25 mouse cellular contexts compared by ENCODE assay signal in the genomic region with DNA sequence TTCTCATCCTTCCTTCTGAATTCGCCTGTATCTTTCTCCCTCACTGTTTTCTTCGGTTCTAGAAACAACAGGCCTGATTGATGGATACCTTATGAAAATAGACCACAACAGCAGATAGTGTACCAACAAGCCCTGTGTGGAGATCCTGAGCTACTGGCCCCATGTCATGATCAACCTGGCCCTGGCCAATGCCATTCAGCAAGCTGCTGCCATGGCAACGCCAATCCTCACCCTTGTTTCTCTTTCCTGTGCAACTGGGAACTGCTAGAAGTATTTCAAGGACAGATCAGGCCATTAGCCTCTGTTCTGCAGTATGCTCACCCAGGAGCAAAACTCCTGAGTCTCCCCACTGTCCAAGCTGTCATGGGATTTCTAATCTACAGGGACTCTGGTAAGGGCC.
DNase-seq lines count a peak whose midpoint lies in the region; ATAC-seq and TF ChIP-seq lines count a peak whose summit lies in the region.
"Had no signal": no experiment of that assay in that cellular context is flagged by ENCODE, and none has a peak within 500 bp of the region (broad histone marks: within the 10 kb centered on the region; RNA-seq: fewer than 3 reads in every experiment).

No protein-coding gene starts in this region.

- H3K36me3 ChIP-seq in embryonic facial prominence, embryonic 12.5 days = no peaks in the 10 kb centered on the region
- no peaks in the 10 kb centered on the region for H3K36me3 ChIP-seq in embryonic facial prominence, embryonic 10.5 days (replicated peaks)
- H3K36me3 ChIP-seq in hindbrain, postnatal 0 days (ENCODE audit: insufficient read depth, low read length) = no peaks in the 10 kb centered on the region
- no peaks in the 10 kb centered on the region for H3K36me3 ChIP-seq in hindbrain, embryonic 12.5 days
- H3K36me3 ChIP-seq: embryonic facial prominence, embryonic 15.5 days; heart, embryonic 13.5 days; intestine, embryonic 15.5 days; limb, embryonic 10.5 days had no signal

- no peak for TF ChIP-seq CTCF in hindbrain, postnatal 0 days (IDR thresholded peaks at IDR 0.05; ENCODE audit: low read depth)

- 79% methylated on average over 3 of the region's 3 CpGs for whole genome bisulfite sequencing in embryonic facial prominence, embryonic 12.5 days
- 79% methylated on average over 3 of the region's 3 CpGs for WGBS in embryonic facial prominence, embryonic 10.5 days
- 69% methylated on average over 3 of the region's 3 CpGs for WGBS in hindbrain, postnatal 0 days
- WGBS in hindbrain, embryonic 12.5 days = 69% methylated on average over 3 of the region's 3 CpGs

- no peak overlapping the region for H3K4me2 ChIP-seq in embryonic facial prominence, embryonic 12.5 days (replicated peaks)
- H3K4me2 ChIP-seq in hindbrain, postnatal 0 days (ENCODE audit: low read depth, low read length) = no peak overlapping the region
- no peak overlapping the region for H3K4me2 ChIP-seq in hindbrain, embryonic 12.5 days (replicated peaks)
- H3K4me2 ChIP-seq: embryonic facial prominence, embryonic 15.5 days; heart, embryonic 13.5 days; intestine, embryonic 15.5 days had no signal

- no peak for DNase-seq in embryonic facial prominence, embryonic 10.5 days (ENCODE audit: low spot score)
- peak; percentile 45 for DNase-seq in hindbrain, postnatal 0 days (ENCODE audit: low spot score)
- peak; percentile 45 for DNase-seq in adrenal gland, adult 8-10 months
- peak; percentile 24 for DNase-seq in brain, adult 2 months (ENCODE audit: low read depth, low spot score)
- DNase-seq in right cerebral cortex, postnatal 36 days (ENCODE audit: low spot score in 2 of 2) = no peak
- DNase-seq: cerebellum, adult 8-10 months; heart, adult 18-20 months; heart, postnatal 36 days; kidney, adult 9 months; kidney, postnatal 36 days; liver, postnatal 0 days; lung, postnatal 14 days; retina, postnatal 1 day; spleen, adult 18-20 months; thymus, postnatal 25 days had no signal

- H3K27ac ChIP-seq in embryonic facial prominence, embryonic 12.5 days = 0 out of 2 replicates have a peak overlapping the region, but pooled peaks have one; percentile 5
- no peak overlapping the region for H3K27ac ChIP-seq in embryonic facial prominence, embryonic 10.5 days (replicated peaks)
- H3K27ac ChIP-seq in hindbrain, postnatal 0 days = no peak overlapping the region
- no peak overlapping the region for H3K27ac ChIP-seq in hindbrain, embryonic 12.5 days
- H3K27ac ChIP-seq: embryonic facial prominence, embryonic 15.5 days; heart, embryonic 13.5 days; intestine, embryonic 15.5 days; limb, embryonic 10.5 days had no signal

- no peak overlapping the region for H3K9ac ChIP-seq in embryonic facial prominence, embryonic 12.5 days
- H3K9ac ChIP-seq in hindbrain, postnatal 0 days (replicated peaks; ENCODE audit: low read length) = no peak overlapping the region
- no peak overlapping the region for H3K9ac ChIP-seq in hindbrain, embryonic 12.5 days
- H3K9ac ChIP-seq: embryonic facial prominence, embryonic 15.5 days; heart, embryonic 13.5 days; intestine, embryonic 15.5 days; liver, postnatal 0 days had no signal

- no peaks in the 10 kb centered on the region for H3K4me1 ChIP-seq in embryonic facial prominence, embryonic 12.5 days
- no peaks in the 10 kb centered on the region for H3K4me1 ChIP-seq in embryonic facial prominence, embryonic 10.5 days
- 0 out of 2 replicates have a peak, but pooled peaks cover 5% of the 10 kb centered on the region for H3K4me1 ChIP-seq in hindbrain, postnatal 0 days (ENCODE audit: insufficient read depth, low read length)
- 0 out of 2 replicates have a peak, but pooled peaks cover 3% of the 10 kb centered on the region for H3K4me1 ChIP-seq in hindbrain, embryonic 12.5 days
- H3K4me1 ChIP-seq: embryonic facial prominence, embryonic 15.5 days; heart, embryonic 13.5 days; intestine, embryonic 15.5 days; limb, embryonic 10.5 days had no signal

- ATAC-seq in embryonic facial prominence, embryonic 12.5 days (ENCODE audit: insufficient number of reproducible peaks, insufficient read depth, low FRiP score, low TSS enrichment) = no peak
- no peak for ATAC-seq in hindbrain, postnatal 0 days
- no peak for ATAC-seq in hindbrain, embryonic 12.5 days (ENCODE audit: low FRiP score)
- no peak for ATAC-seq in megakaryocyte progenitor cell, adult 5-6 weeks (replicated peaks; ENCODE audit: poor library complexity)
- ATAC-seq: intestine, embryonic 15.5 days; liver, postnatal 0 days had no signal

- no peak overlapping the region for H3K4me3 ChIP-seq in embryonic facial prominence, embryonic 12.5 days
- no peak overlapping the region for H3K4me3 ChIP-seq in embryonic facial prominence, embryonic 10.5 days
- H3K4me3 ChIP-seq in hindbrain, postnatal 0 days (ENCODE audit: low read length) = no peak overlapping the region
- no peak overlapping the region for H3K4me3 ChIP-seq in hindbrain, embryonic 12.5 days
- H3K4me3 ChIP-seq: embryonic facial prominence, embryonic 15.5 days; heart, embryonic 13.5 days; intestine, embryonic 15.5 days; limb, embryonic 10.5 days; myocyte had no signal

- 0 out of 2 replicates have a peak, but pooled peaks cover 3% of the 10 kb centered on the region for H3K9me3 ChIP-seq in embryonic facial prominence, embryonic 12.5 days
- no peaks in the 10 kb centered on the region for H3K9me3 ChIP-seq in embryonic facial prominence, embryonic 10.5 days
- H3K9me3 ChIP-seq in hindbrain, postnatal 0 days (ENCODE audit: low read length) = no peaks in the 10 kb centered on the region
- H3K9me3 ChIP-seq in hindbrain, embryonic 12.5 days (replicated peaks) = peaks cover 5% of the 10 kb centered on the region; the same call in 1 of the 2 replicates
- H3K9me3 ChIP-seq: embryonic facial prominence, embryonic 15.5 days; intestine, embryonic 15.5 days; limb, embryonic 10.5 days had no signal

- H3K27me3 ChIP-seq in embryonic facial prominence, embryonic 12.5 days = no peaks in the 10 kb centered on the region
- no peaks in the 10 kb centered on the region for H3K27me3 ChIP-seq in embryonic facial prominence, embryonic 10.5 days (replicated peaks; ENCODE audit: low read depth, poor library complexity, severe bottlenecking)
- no peaks in the 10 kb centered on the region for H3K27me3 ChIP-seq in hindbrain, postnatal 0 days (ENCODE audit: insufficient read depth, low read length)
- no peaks in the 10 kb centered on the region for H3K27me3 ChIP-seq in hindbrain, embryonic 12.5 days
- H3K27me3 ChIP-seq: CH12.LX; embryonic facial prominence, embryonic 15.5 days; heart, embryonic 13.5 days; intestine, embryonic 15.5 days; megakaryocyte, embryonic 14.5 days had no signal

Comparison
In these comparisons a context has a peak if more than half of its experiments do, and no peak if none do; other contexts are left out.
1. DNase-seq: peak in hindbrain, postnatal 0 days (single experiment), adrenal gland, adult 8-10 months (single experiment) and brain, adult 2 months (single experiment); none in embryonic facial prominence, embryonic 10.5 days (single experiment) and right cerebral cortex, postnatal 36 days (0 of 2).